Mouse (Mus musculus) MEL (cell line): ENCODE data around the gene 1700122O11Rik.

Experiments
- BHLHE40 ChIP-seq: IDR thresholded peaks from 2 replicates; pipeline ENCODE4 v1.6.1; 2012; ENCODE audit warnings: low read depth, mild to moderate bottlenecking, inconsistent platforms, low read length, improper control_type of control experiment, borderline replicate concordance
- CTCF ChIP-seq, 3 experiments: IDR thresholded peaks in 2 of 3; conservative IDR thresholded peaks in 1 of 3; 2 replicates each; pipeline ENCODE4 v1.5.1; 2011 to 2012; ENCODE audit warnings: low read length in 3 of 3, low read depth in 2 of 3, mild to moderate bottlenecking in 2 of 3, improper control_type of control experiment in 1 of 3, inconsistent platforms in 1 of 3, mixed read lengths in 1 of 3, moderate library complexity in 1 of 3; ENCODE audit not compliant: control insufficient read depth in 1 of 3, insufficient read depth in 1 of 3, poor library complexity in 1 of 3, severe bottlenecking in 1 of 3
- E2F4 ChIP-seq: IDR thresholded peaks from 2 replicates; pipeline ENCODE4 v1.6.1; 2011; ENCODE audit warnings: low read depth, low read length, improper control_type of control experiment, borderline replicate concordance
- EP300 ChIP-seq, 2 experiments: IDR thresholded peaks; 2 replicates each; pipeline ENCODE4 v1.6.1; 2011; ENCODE audit warnings: improper control_type of control experiment in 2 of 2, low read length in 2 of 2, low read depth in 1 of 2, mild to moderate bottlenecking in 1 of 2
- MAFK ChIP-seq: IDR thresholded peaks from 2 replicates; pipeline ENCODE4 v1.6.1; 2011; ENCODE audit warnings: low read depth, mild to moderate bottlenecking, low read length, improper control_type of control experiment, borderline replicate concordance
- MYB ChIP-seq: IDR thresholded peaks from 2 replicates; pipeline ENCODE4 v1.6.1; 2011; ENCODE audit warnings: mild to moderate bottlenecking, low read depth, low read length, improper control_type of control experiment
- NELFE ChIP-seq: IDR thresholded peaks from 2 replicates; pipeline ENCODE4 v1.6.1; 2011; ENCODE audit warnings: low read depth, low read length, improper control_type of control experiment
- POLR2A ChIP-seq, 2 experiments: IDR thresholded peaks; 2 replicates each; pipeline ENCODE4 v1.6.1; 2011 to 2012; ENCODE audit warnings: low read length in 2 of 2, mild to moderate bottlenecking in 2 of 2, control low read depth in 1 of 2, improper control_type of control experiment in 1 of 2, low read depth in 1 of 2, moderate library complexity in 1 of 2; ENCODE audit not compliant: control insufficient read depth in 1 of 2, insufficient read depth in 1 of 2, poor library complexity in 1 of 2
- RAD21 ChIP-seq: IDR thresholded peaks from 2 replicates; pipeline ENCODE4 v1.6.1; 2011; ENCODE audit warnings: mild to moderate bottlenecking, low read depth, low read length, improper control_type of control experiment
- SIN3A ChIP-seq: IDR thresholded peaks from 2 replicates; pipeline ENCODE4 v1.6.1; 2012; ENCODE audit warnings: low read length, improper control_type of control experiment, inconsistent platforms
- SMC3 ChIP-seq: IDR thresholded peaks from 2 replicates; pipeline ENCODE4 v1.6.1; 2011; ENCODE audit warnings: low read depth, low read length, improper control_type of control experiment
- TCF12 ChIP-seq: IDR thresholded peaks from 2 replicates; pipeline ENCODE4 v1.6.1; 2014; ENCODE audit warnings: low read depth, mild to moderate bottlenecking, inconsistent platforms, low read length, improper control_type of control experiment, moderate library complexity

- TF ChIP-seq CTCF (IDR thresholded peaks at IDR 0.05 in 2 of 3, conservative IDR thresholded peaks at IDR 0.05 in 1 of 3; ENCODE audit: control insufficient read depth in 1 of 3, insufficient read depth in 1 of 3, low read depth in 2 of 3, low read length in 3 of 3, poor library complexity in 1 of 3, severe bottlenecking in 1 of 3), result no peak
- no peak for TF ChIP-seq BHLHE40
- no peak for TF ChIP-seq SMC3
- TF ChIP-seq EP300 (IDR thresholded peaks at IDR 0.05; ENCODE audit: low read depth in 1 of 2, low read length in 2 of 2), result no peak
- no peak for TF ChIP-seq RAD21
- no peak for TF ChIP-seq POLR2A (IDR thresholded peaks at IDR 0.05; ENCODE audit: control insufficient read depth in 1 of 2, insufficient read depth in 1 of 2, low read depth in 1 of 2, low read length in 2 of 2, poor library complexity in 1 of 2)
- TF ChIP-seq MAFK, result no peak
- TF ChIP-seq TCF12, result no peak
- no peak for TF ChIP-seq SIN3A
- TF ChIP-seq MYB, result no peak
- no peak for TF ChIP-seq NELFE
- TF ChIP-seq E2F4, result no peak
Measured at GRCm38 (mm10) chr17:48016566-48016965, 21.5 kb downstream of the 1700122O11Rik start.
